Mouse (Mus musculus): Measurements from ENCODE around the gene Adal. TPM values are rescaled to one million over a fixed set of nuclear protein-coding genes. Genes with fewer than 3 reads are reported as not detected.

Gene Adal
- polyA plus RNA-seq, 2 experiments: 5.6 to 9.0 TPM

DNA sequence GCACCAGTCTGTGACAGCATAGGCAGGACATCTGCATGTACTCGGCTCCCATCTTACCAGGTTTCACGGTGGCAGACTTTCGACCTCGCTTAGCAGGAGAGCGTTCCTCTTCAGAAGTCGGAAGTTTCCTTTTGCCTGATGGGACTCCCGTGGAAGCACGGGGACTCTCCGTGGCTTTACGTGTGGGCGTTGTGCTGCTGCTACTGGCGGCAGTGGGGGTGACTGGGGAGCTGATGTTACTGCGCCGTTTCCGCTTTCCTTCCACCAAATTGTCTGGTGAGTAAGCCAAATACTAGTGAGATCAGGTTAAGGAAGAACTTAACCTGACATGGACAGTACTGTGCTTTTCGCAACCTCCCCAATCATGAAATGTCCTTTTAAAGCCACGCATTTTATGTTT lies 64.0 kb downstream of the Adal start:
- Histone ChIP-seq H3K9ac (replicated peaks) (no peak overlapping the region), H3K4me2 (ENCODE audit: low read depth) (no peak overlapping the region), H3K27ac (no peak overlapping the region), H3K36me3 (replicated peaks; ENCODE audit: control insufficient read depth, insufficient read depth, low read depth) (peaks cover 74% of the 10 kb centered on the region), H3K4me3 (ENCODE audit: insufficient read depth in 1 of 2, low read depth in 2 of 2, low read length in 2 of 2) (no peak overlapping the region), H3K27me3 (ENCODE audit: control insufficient read depth, insufficient read depth, low read length) (no peaks in the 10 kb centered on the region), H3K9me3 (ENCODE audit: control insufficient read depth, low read length) (no peaks in the 10 kb centered on the region), H3K4me1 (replicated peaks; ENCODE audit: control insufficient read depth in 2 of 2, insufficient read depth in 2 of 2, low read length in 1 of 2) (peaks cover 0 to 4% of the 10 kb centered on the region in 2 experiments; a peak in 1 of 4 replicates)
- DNase-seq (ENCODE audit: low read depth in 3 of 3, low spot score in 3 of 3) (no peak), ATAC-seq (ENCODE audit: insufficient read depth) (no peak)
- TF ChIP-seq EP300 (IDR thresholded peaks at IDR 0.05; ENCODE audit: low read depth) (no peak), CTCF (IDR thresholded peaks at IDR 0.05; ENCODE audit: low read depth) (no peak)
- WGBS (ENCODE audit: insufficient replicate concordance): 87% methylated on average over 17 of the region's 17 CpGs

Other genes with a start within 250 kb of the Adal start
- 5.1 and 6.0 TPM in 2 replicates for gene Ubr1, start 169.7 kb upstream of the Adal start, polyA plus RNA-seq (2012; rRNA removed)
- 9.3 and 10.2 TPM in 2 replicates for gene Ubr1, start 169.7 kb upstream of the Adal start, polyA plus RNA-seq (2014; fragmentation: Nextera tagmentation; extraction: Ambion mirVana)
- 1.6 and 1.8 TPM in 2 replicates for gene Tmem62, start 163.4 kb upstream of the Adal start, polyA plus RNA-seq (2012; rRNA removed)
- 3.0 and 3.5 TPM in 2 replicates for gene Tmem62, start 163.4 kb upstream of the Adal start, polyA plus RNA-seq (2014; fragmentation: Nextera tagmentation; extraction: Ambion mirVana)
- gene Ccndbp1, start 132.0 kb upstream of the Adal start, polyA plus RNA-seq (2012; rRNA removed): 26.9 and 38.1 TPM in 2 replicates
- gene Ccndbp1, start 132.0 kb upstream of the Adal start, polyA plus RNA-seq (2014; fragmentation: Nextera tagmentation; extraction: Ambion mirVana): 45.1 and 46.4 TPM in 2 replicates
- 149 and 162 TPM in 2 replicates for gene Epb42, start 103.4 kb upstream of the Adal start, polyA plus RNA-seq (2012; rRNA removed)
- gene Epb42, start 103.4 kb upstream of the Adal start, polyA plus RNA-seq (2014; fragmentation: Nextera tagmentation; extraction: Ambion mirVana): 129 and 131 TPM in 2 replicates
- gene Tgm5, start 54.6 kb upstream of the Adal start, polyA plus RNA-seq (2012; rRNA removed): not detected in 2 replicates
- not detected in 2 replicates for gene Tgm5, start 54.6 kb upstream of the Adal start, polyA plus RNA-seq (2014; fragmentation: Nextera tagmentation; extraction: Ambion mirVana)
- 0.02 TPM in 1 of 2 replicates, not detected in the other for gene Tgm7, start 30.6 kb upstream of the Adal start, polyA plus RNA-seq (2012; rRNA removed)
- gene Tgm7, start 30.6 kb upstream of the Adal start, polyA plus RNA-seq (2014; fragmentation: Nextera tagmentation; extraction: Ambion mirVana): not detected in 2 replicates
- gene Lcmt2, start 225 bp downstream of the Adal start, polyA plus RNA-seq (2012; rRNA removed): 3.6 and 4.1 TPM in 2 replicates
- 8.4 and 8.9 TPM in 2 replicates for gene Lcmt2, start 225 bp downstream of the Adal start, polyA plus RNA-seq (2014; fragmentation: Nextera tagmentation; extraction: Ambion mirVana)
- 13.0 and 15.0 TPM in 2 replicates for gene Tubgcp4, start 30.2 kb downstream of the Adal start, polyA plus RNA-seq (2012; rRNA removed)
- gene Tubgcp4, start 30.2 kb downstream of the Adal start, polyA plus RNA-seq (2014; fragmentation: Nextera tagmentation; extraction: Ambion mirVana): 20.3 and 21.3 TPM in 2 replicates
- gene Zscan29, start 30.7 kb downstream of the Adal start, polyA plus RNA-seq (2012; rRNA removed): 1.5 and 2.0 TPM in 2 replicates
- gene Zscan29, start 30.7 kb downstream of the Adal start, polyA plus RNA-seq (2014; fragmentation: Nextera tagmentation; extraction: Ambion mirVana): 2.8 and 3.1 TPM in 2 replicates
- gene Trp53bp1, start 131.0 kb downstream of the Adal start, polyA plus RNA-seq (2012; rRNA removed): 16.4 and 17.0 TPM in 2 replicates
- gene Trp53bp1, start 131.0 kb downstream of the Adal start, polyA plus RNA-seq (2014; fragmentation: Nextera tagmentation; extraction: Ambion mirVana): 14.1 and 18.5 TPM in 2 replicates
- gene Map1a, start 149.2 kb downstream of the Adal start, polyA plus RNA-seq (2012; rRNA removed): 0.04 TPM in 2 replicates
- 0.09 TPM in 1 of 2 replicates, not detected in the other for gene Map1a, start 149.2 kb downstream of the Adal start, polyA plus RNA-seq (2014; fragmentation: Nextera tagmentation; extraction: Ambion mirVana)
- 3.1 and 4.5 TPM in 2 replicates for gene Ppip5k1, start 215.0 kb downstream of the Adal start, polyA plus RNA-seq (2012; rRNA removed)
- gene Ppip5k1, start 215.0 kb downstream of the Adal start, polyA plus RNA-seq (2014; fragmentation: Nextera tagmentation; extraction: Ambion mirVana): 5.6 and 8.4 TPM in 2 replicates
- gene Ckmt1, start 217.3 kb downstream of the Adal start, polyA plus RNA-seq (2012; rRNA removed): 0.06 and 0.32 TPM in 2 replicates
- not detected in 2 replicates for gene Ckmt1, start 217.3 kb downstream of the Adal start, polyA plus RNA-seq (2014; fragmentation: Nextera tagmentation; extraction: Ambion mirVana)
- not detected in 2 replicates for gene Strc, start 246.7 kb downstream of the Adal start, polyA plus RNA-seq (2012; rRNA removed)
- gene Strc, start 246.7 kb downstream of the Adal start, polyA plus RNA-seq (2014; fragmentation: Nextera tagmentation; extraction: Ambion mirVana): not detected in 2 replicates